Mouse (Mus musculus): ENCODE measurements around the gene Mllt3. TPM values are rescaled to one million over a fixed set of nuclear protein-coding genes. Genes with fewer than 3 reads are reported as not detected.

The Mllt3 gene
- total and polyA plus RNA-seq, 2 experiments from 2014 or later = 22.7 to 62.9 TPM

GRCm38 (mm10) chr4:88015765-88016164, 17.4 kb downstream of the Mllt3 start:
- ATAC-seq (no peak), DNase-seq (ENCODE audit: low spot score) (no peak)
- 91% methylated on average over 5 of the region's 5 CpGs for whole genome bisulfite sequencing

GRCm38 (mm10) chr4:88015261-88015660, 17.9 kb downstream of the Mllt3 start:
- peaks cover 26% of the 10 kb centered on the region for H3K4me1 ChIP-seq (ENCODE audit: insufficient read depth, low read length)

More at GRCm38 (mm10) chr4:88015765-88016164, 17.4 kb downstream of the Mllt3 start:
- no peaks in the 10 kb centered on the region for H3K27me3 ChIP-seq (ENCODE audit: insufficient read depth, low read length)
- no peak overlapping the region for H3K27ac ChIP-seq
- H3K9me3 ChIP-seq (ENCODE audit: low read length) = no peaks in the 10 kb centered on the region
- no peaks in the 10 kb centered on the region; the same call in 1 of the 2 replicates for H3K36me3 ChIP-seq (ENCODE audit: insufficient read depth, low read length)
- no peak overlapping the region for H3K4me3 ChIP-seq (ENCODE audit: low read length)
- no peak overlapping the region for H3K4me2 ChIP-seq (ENCODE audit: low read depth, low read length)
- TF ChIP-seq CTCF (IDR thresholded peaks at IDR 0.05; ENCODE audit: low read depth) = no peak
- no peak overlapping the region for H3K9ac ChIP-seq (replicated peaks; ENCODE audit: low read length)
- peaks cover 26% of the 10 kb centered on the region for H3K4me1 ChIP-seq (ENCODE audit: insufficient read depth, low read length)

GRCm38 (mm10) chr4:88012774-88013173, 20.4 kb downstream of the Mllt3 start:
- Histone ChIP-seq H3K4me2 (ENCODE audit: low read depth, low read length) (no peak overlapping the region), H3K4me3 (ENCODE audit: low read length) (no peak overlapping the region), H3K9ac (replicated peaks; ENCODE audit: low read length) (no peak overlapping the region), H3K36me3 (ENCODE audit: insufficient read depth, low read length) (no peaks in the 10 kb centered on the region; the same call in 1 of the 2 replicates), H3K27me3 (ENCODE audit: insufficient read depth, low read length) (no peaks in the 10 kb centered on the region), H3K4me1 (ENCODE audit: insufficient read depth, low read length) (peaks cover 22% of the 10 kb centered on the region), H3K9me3 (ENCODE audit: low read length) (no peaks in the 10 kb centered on the region), H3K27ac (no peak overlapping the region)
- 64% methylated on average over 4 of the region's 4 CpGs for WGBS
- no peak for TF ChIP-seq CTCF (IDR thresholded peaks at IDR 0.05; ENCODE audit: low read depth)
- ATAC-seq = no peak
- no peak for DNase-seq (ENCODE audit: low spot score)

More at GRCm38 (mm10) chr4:88015261-88015660, 17.9 kb downstream of the Mllt3 start:
- 74% methylated on average over 7 of the region's 7 CpGs for WGBS
- Histone ChIP-seq H3K36me3 (ENCODE audit: insufficient read depth, low read length) (no peaks in the 10 kb centered on the region; the same call in 1 of the 2 replicates), H3K9ac (replicated peaks; ENCODE audit: low read length) (no peak overlapping the region), H3K4me3 (ENCODE audit: low read length) (no peak overlapping the region), H3K27ac (no peak overlapping the region), H3K27me3 (ENCODE audit: insufficient read depth, low read length) (no peaks in the 10 kb centered on the region), H3K9me3 (ENCODE audit: low read length) (no peaks in the 10 kb centered on the region), H3K4me2 (ENCODE audit: low read depth, low read length) (no peak overlapping the region)
- no peak for TF ChIP-seq CTCF (IDR thresholded peaks at IDR 0.05; ENCODE audit: low read depth)
- DNase-seq (ENCODE audit: low spot score) (no peak), ATAC-seq (no peak)

- no peak for ATAC-seq
- TF ChIP-seq CTCF (IDR thresholded peaks at IDR 0.05; ENCODE audit: low read depth) = no peak
- Histone ChIP-seq H3K4me1 (ENCODE audit: insufficient read depth, low read length) (peaks cover 18% of the 10 kb centered on the region), H3K4me3 (ENCODE audit: low read length) (no peak overlapping the region), H3K27me3 (ENCODE audit: insufficient read depth, low read length) (no peaks in the 10 kb centered on the region), H3K27ac (no peak overlapping the region), H3K9ac (replicated peaks; ENCODE audit: low read length) (no peak overlapping the region), H3K9me3 (ENCODE audit: low read length) (no peaks in the 10 kb centered on the region), H3K36me3 (ENCODE audit: insufficient read depth, low read length) (no peaks in the 10 kb centered on the region; the same call in 1 of the 2 replicates), H3K4me2 (ENCODE audit: low read depth, low read length) (no peak overlapping the region)
- WGBS = 76% methylated on average over 4 of the region's 4 CpGs
- DNase-seq (ENCODE audit: low spot score) = no peak
Observed at GRCm38 (mm10) chr4:88011870-88012572, 21.1 kb downstream of the Mllt3 start.

- WGBS = 91% methylated on average over 5 of the region's 5 CpGs
- Histone ChIP-seq H3K4me3 (ENCODE audit: low read length) (no peak overlapping the region), H3K9ac (replicated peaks; ENCODE audit: low read length) (no peak overlapping the region), H3K27me3 (ENCODE audit: insufficient read depth, low read length) (no peaks in the 10 kb centered on the region), H3K36me3 (ENCODE audit: insufficient read depth, low read length) (no peaks in the 10 kb centered on the region; the same call in 1 of the 2 replicates), H3K4me2 (ENCODE audit: low read depth, low read length) (no peak overlapping the region), H3K9me3 (ENCODE audit: low read length) (no peaks in the 10 kb centered on the region), H3K27ac (no peak overlapping the region), H3K4me1 (ENCODE audit: insufficient read depth, low read length) (peaks cover 13% of the 10 kb centered on the region)
- no peak for TF ChIP-seq CTCF (IDR thresholded peaks at IDR 0.05; ENCODE audit: low read depth)
- no peak for DNase-seq (ENCODE audit: low spot score)
- ATAC-seq = no peak
Observed at GRCm38 (mm10) chr4:88010441-88010840, 22.7 kb downstream of the Mllt3 start.

- Histone ChIP-seq H3K4me2 (ENCODE audit: low read depth, low read length) (no peak overlapping the region), H3K27me3 (ENCODE audit: insufficient read depth, low read length) (no peaks in the 10 kb centered on the region), H3K9ac (replicated peaks; ENCODE audit: low read length) (no peak overlapping the region), H3K36me3 (ENCODE audit: insufficient read depth, low read length) (no peaks in the 10 kb centered on the region), H3K9me3 (ENCODE audit: low read length) (no peaks in the 10 kb centered on the region), H3K4me1 (ENCODE audit: insufficient read depth, low read length) (no peaks in the 10 kb centered on the region), H3K27ac (no peak overlapping the region), H3K4me3 (ENCODE audit: low read length) (no peak overlapping the region)
- no peak for ATAC-seq
- TF ChIP-seq CTCF (IDR thresholded peaks at IDR 0.05; ENCODE audit: low read depth) = no peak
- no peak for DNase-seq (ENCODE audit: low spot score)
- WGBS = 89% methylated on average over 3 of the region's 3 CpGs
Observed at GRCm38 (mm10) chr4:88005801-88006200, 27.4 kb downstream of the Mllt3 start.
